Mouse (Mus musculus) limb, embryonic 11.5 days (tissue): ENCODE measurements at regions not wholly inside any gene's neighbourhood (a gene's known extent, or its start where the extent isn't known, plus 50 kb on each side); places are given as distances from the start of the nearest gene placed in this dataset.

Experiments
- ATAC-seq: fragments of 200-750 bp; cut with Nextera tagmentation; 2 replicates; pipeline ENCODE4 v1.8.0; 2017; ENCODE audit warnings: low read depth; ENCODE audit not compliant: insufficient number of reproducible peaks, low FRiP score, low TSS enrichment
- DNase-seq: peaks from one replicate; pipeline ENCODE4 v3.0.0-alpha.2; 2015; ENCODE audit warnings: low spot score
- H3K27ac ChIP-seq: fragments of 300-500 bp; sonication (generic); replicated peaks from 2 replicates; pipeline ENCODE4 v1.5.1; 2014; ENCODE audit warnings: low read depth, mild to moderate bottlenecking, low read length
- H3K27me3 ChIP-seq: fragments of 300-500 bp; sonication (generic); 2 replicates; pipeline ENCODE4 v1.6.1; 2014; ENCODE audit warnings: mild to moderate bottlenecking, low read length, mixed read lengths; ENCODE audit not compliant: control insufficient read depth, insufficient read depth
- H3K36me3 ChIP-seq: fragments of 300-500 bp; sonication (generic); 2 replicates; pipeline ENCODE4 v1.6.1; 2014; ENCODE audit warnings: mild to moderate bottlenecking, low read length, moderate library complexity, mixed read lengths; ENCODE audit not compliant: control insufficient read depth, insufficient read depth
- H3K4me1 ChIP-seq: fragments of 300-500 bp; sonication (generic); 2 replicates; pipeline ENCODE4 v1.6.1; 2014; ENCODE audit warnings: low read length, mixed read lengths; ENCODE audit not compliant: control insufficient read depth, insufficient read depth
- H3K4me2 ChIP-seq: fragments of 300-500 bp; sonication (generic); 2 replicates; pipeline ENCODE4 v1.6.1; 2014; ENCODE audit warnings: low read depth, mild to moderate bottlenecking, moderate library complexity; ENCODE audit not compliant: severe bottlenecking
- H3K4me3 ChIP-seq: fragments of 300-500 bp; sonication (generic); 2 replicates; pipeline ENCODE4 v1.5.1; 2014; ENCODE audit warnings: low read depth, low read length
- H3K9ac ChIP-seq: fragments of 300-500 bp; sonication (generic); 2 replicates; pipeline ENCODE4 v1.6.1; 2014; ENCODE audit warnings: mild to moderate bottlenecking, low read length
- H3K9me3 ChIP-seq: fragments of 300-500 bp; sonication (generic); 2 replicates; pipeline ENCODE4 v1.6.1; 2016; ENCODE audit warnings: low read length; ENCODE audit not compliant: control insufficient read depth
- WGBS: fragments of 180-500 bp; shearing (Covaris S2); extraction: QIAGEN DNeasy Blood & Tissue Kit; methylation state at CpG from one replicate; pipeline ENCODE4 v1.1.7; 2014; 5-methylcytosine and 5-hydroxymethylcytosine counted together

GRCm38 (mm10) chr15:93655743-93656142 is 60.1 kb upstream of the Prickle1 start:
- DNase-seq: no peak

GRCm38 (mm10) chr15:93655243-93655642 is 59.6 kb upstream of the Prickle1 start:
- no peak for ATAC-seq
- DNase-seq: no peak

More at GRCm38 (mm10) chr15:93655743-93656142, 60.1 kb upstream of the Prickle1 start:
- 93% methylated on average over 6 of the region's 6 CpGs for WGBS
- Histone ChIP-seq H3K27ac (no peak overlapping the region), H3K4me1 (no peaks in the 10 kb centered on the region; the same call in 1 of the 2 replicates), H3K4me2 (no peak overlapping the region), H3K4me3 (no peak overlapping the region), H3K9me3 (no peaks in the 10 kb centered on the region), H3K36me3 (no peaks in the 10 kb centered on the region), H3K9ac (no peak overlapping the region), H3K27me3 (no peaks in the 10 kb centered on the region)
- ATAC-seq: no peak

DNA sequence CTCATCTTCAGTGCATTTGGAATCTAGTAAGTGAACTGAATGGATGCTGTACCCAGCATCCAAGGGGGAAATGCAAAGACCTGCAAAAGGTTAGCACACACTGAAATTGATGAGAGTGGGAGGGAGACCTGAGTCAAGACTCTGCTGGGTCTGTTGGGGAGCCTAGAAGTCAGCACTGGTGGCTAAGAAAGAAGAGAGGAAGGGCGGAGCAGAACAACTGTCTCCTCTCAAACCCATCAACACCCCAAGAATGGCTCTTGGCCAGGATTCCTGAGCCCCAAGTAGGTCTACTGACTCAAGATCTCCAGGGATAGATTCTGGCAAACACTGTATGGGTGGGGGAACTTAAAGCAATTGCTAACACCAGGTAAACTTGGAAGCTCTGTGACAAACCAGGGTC is 57.7 kb upstream of the Prickle1 start:
- DNase-seq: no peak
- no peaks in the 10 kb centered on the region; the same call in 1 of the 2 replicates for H3K4me1 ChIP-seq
- H3K4me3 ChIP-seq: no peak overlapping the region
- WGBS: 95% methylated on average over 1 of the region's 1 CpGs
- H3K4me2 ChIP-seq: no peak overlapping the region
- H3K9me3 ChIP-seq: no peaks in the 10 kb centered on the region
- no peak overlapping the region for H3K27ac ChIP-seq
- H3K27me3 ChIP-seq: no peaks in the 10 kb centered on the region
- H3K9ac ChIP-seq: no peak overlapping the region
- ATAC-seq: no peak
- H3K36me3 ChIP-seq: no peaks in the 10 kb centered on the region

More at GRCm38 (mm10) chr15:93655243-93655642, 59.6 kb upstream of the Prickle1 start:
- WGBS: 89% methylated on average over 6 of the region's 6 CpGs
- Histone ChIP-seq H3K4me2 (no peak overlapping the region), H3K36me3 (no peaks in the 10 kb centered on the region), H3K4me3 (no peak overlapping the region), H3K4me1 (no peaks in the 10 kb centered on the region; the same call in 1 of the 2 replicates), H3K27me3 (no peaks in the 10 kb centered on the region), H3K9me3 (no peaks in the 10 kb centered on the region), H3K27ac (no peak overlapping the region), H3K9ac (no peak overlapping the region)

GRCm38 (mm10) chr15:93650981-93651757 is 55.5 kb upstream of the Prickle1 start:
- no peak overlapping the region for H3K4me2 ChIP-seq
- H3K27me3 ChIP-seq: no peaks in the 10 kb centered on the region
- DNase-seq (no peak), ATAC-seq (no peak)
- H3K9ac ChIP-seq: no peak overlapping the region
- no peak overlapping the region for H3K27ac ChIP-seq
- no peaks in the 10 kb centered on the region for H3K9me3 ChIP-seq
- H3K36me3 ChIP-seq: no peaks in the 10 kb centered on the region
- no peak overlapping the region for H3K4me3 ChIP-seq
- no peaks in the 10 kb centered on the region for H3K4me1 ChIP-seq
- WGBS: 71% methylated on average over 14 of the region's 14 CpGs

DNA sequence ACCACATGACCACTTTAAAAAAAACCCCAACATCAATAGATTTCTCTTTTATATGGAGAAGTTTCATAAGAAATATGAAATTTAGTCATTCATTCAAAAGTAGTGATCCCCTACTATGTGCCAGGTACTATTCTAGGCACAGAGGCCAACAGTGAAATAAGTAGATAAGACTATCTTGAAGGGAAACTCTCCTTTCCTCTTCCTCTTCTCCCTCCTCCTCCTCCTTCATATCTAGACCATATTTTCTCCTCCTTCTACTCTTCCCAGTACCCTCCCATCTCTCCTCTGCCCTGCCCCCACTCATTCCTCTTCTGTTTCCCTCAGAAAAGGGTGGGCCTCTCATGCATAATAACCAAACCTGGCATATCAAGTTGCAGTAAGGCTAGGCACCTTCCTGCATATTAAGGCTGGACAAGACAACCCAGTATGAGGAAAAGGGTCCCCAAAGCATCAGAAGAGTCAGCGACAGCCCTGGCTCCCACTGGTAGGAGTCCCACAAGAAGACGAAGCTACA is 54.4 kb upstream of the Prickle1 start:
- DNase-seq (no peak), ATAC-seq (no peak)
- Histone ChIP-seq H3K4me3 (no peak overlapping the region), H3K27ac (no peak overlapping the region), H3K9me3 (no peaks in the 10 kb centered on the region), H3K4me2 (no peak overlapping the region), H3K27me3 (no peaks in the 10 kb centered on the region), H3K4me1 (no peaks in the 10 kb centered on the region), H3K9ac (no peak overlapping the region), H3K36me3 (no peaks in the 10 kb centered on the region)
- WGBS: 85% methylated on average over 2 of the region's 2 CpGs

DNA sequence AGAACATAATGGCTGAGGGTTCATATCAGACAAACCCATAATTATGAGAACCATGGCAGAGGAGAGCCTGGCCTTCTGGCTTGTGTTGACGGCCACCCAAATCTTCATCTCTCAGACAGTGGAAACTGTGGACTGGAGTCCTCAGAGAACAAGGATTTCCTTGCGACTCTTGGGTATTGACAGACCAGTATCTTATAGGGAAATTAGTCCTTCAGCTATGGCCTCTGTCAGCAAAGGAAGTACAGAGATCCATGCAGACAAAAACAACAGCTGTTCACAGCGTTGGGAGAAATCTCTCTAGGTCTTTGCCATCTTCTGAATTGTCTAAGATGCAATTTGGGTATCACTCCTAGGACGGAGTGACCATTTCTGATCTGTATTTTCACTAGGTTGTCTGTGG is 53.0 kb upstream of the Prickle1 start:
- 83% methylated on average over 4 of the region's 4 CpGs for WGBS
- H3K27me3 ChIP-seq: no peaks in the 10 kb centered on the region
- H3K27ac ChIP-seq: no peak overlapping the region
- H3K4me3 ChIP-seq: no peak overlapping the region
- no peak overlapping the region for H3K4me2 ChIP-seq
- no peaks in the 10 kb centered on the region for H3K9me3 ChIP-seq
- ATAC-seq (no peak), DNase-seq (no peak)
- no peaks in the 10 kb centered on the region for H3K4me1 ChIP-seq
- no peaks in the 10 kb centered on the region for H3K36me3 ChIP-seq
- no peak overlapping the region for H3K9ac ChIP-seq

DNA sequence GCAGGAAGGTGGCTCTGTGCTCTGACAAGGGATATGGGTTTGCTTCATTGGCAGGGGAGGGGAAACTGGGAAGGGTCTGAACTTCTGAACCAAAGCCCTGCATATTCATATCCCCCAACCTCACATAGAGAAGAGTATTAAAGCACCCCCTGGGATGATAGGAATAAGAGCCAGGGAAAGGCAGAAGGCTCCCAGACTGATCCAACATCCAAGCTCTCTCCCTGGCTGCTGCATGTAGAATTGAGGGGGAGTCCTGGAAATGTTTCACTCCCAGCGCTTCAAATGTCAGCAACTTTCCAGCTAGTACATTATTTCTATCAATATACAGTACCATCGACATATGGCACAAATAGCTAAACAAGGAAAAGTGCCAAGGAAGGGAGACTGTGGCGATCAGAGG is 51.1 kb upstream of the Prickle1 start:
- ATAC-seq (no peak), DNase-seq (no peak)
- 98% methylated on average over 3 of the region's 3 CpGs for WGBS
- Histone ChIP-seq H3K27me3 (no peaks in the 10 kb centered on the region), H3K27ac (no peak overlapping the region), H3K4me3 (no peak overlapping the region), H3K36me3 (no peaks in the 10 kb centered on the region), H3K9ac (no peak overlapping the region), H3K4me1 (no peaks in the 10 kb centered on the region), H3K9me3 (no peaks in the 10 kb centered on the region), H3K4me2 (no peak overlapping the region)

- no peaks in the 10 kb centered on the region for H3K9me3 ChIP-seq
- DNase-seq (no peak), ATAC-seq (no peak)
- WGBS: 86% methylated on average over 8 of the region's 8 CpGs
- H3K9ac ChIP-seq: no peak overlapping the region
- no peak overlapping the region for H3K4me2 ChIP-seq
- H3K27me3 ChIP-seq: no peaks in the 10 kb centered on the region
- H3K36me3 ChIP-seq: no peaks in the 10 kb centered on the region
- no peaks in the 10 kb centered on the region for H3K4me1 ChIP-seq
- H3K27ac ChIP-seq: no peak overlapping the region
- no peak overlapping the region for H3K4me3 ChIP-seq
These were observed 50.3 kb upstream of the Prickle1 start for GRCm38 (mm10) chr15:93645950-93646349.
